Mouse (Mus musculus): ENCODE results near the gene Tmem229b. TPM values are rescaled to one million over a fixed set of nuclear protein-coding genes. Genes with fewer than 3 reads are reported as not detected.
"Not testable (repeated sequence)": the region's sequence is repeated elsewhere in the genome, so short reads cannot be mapped to it uniquely, and the experiment has no call there.

The Tmem229b gene
- polyA plus RNA-seq, 1 experiment from 2014 or later = 4.7 TPM

DNA sequence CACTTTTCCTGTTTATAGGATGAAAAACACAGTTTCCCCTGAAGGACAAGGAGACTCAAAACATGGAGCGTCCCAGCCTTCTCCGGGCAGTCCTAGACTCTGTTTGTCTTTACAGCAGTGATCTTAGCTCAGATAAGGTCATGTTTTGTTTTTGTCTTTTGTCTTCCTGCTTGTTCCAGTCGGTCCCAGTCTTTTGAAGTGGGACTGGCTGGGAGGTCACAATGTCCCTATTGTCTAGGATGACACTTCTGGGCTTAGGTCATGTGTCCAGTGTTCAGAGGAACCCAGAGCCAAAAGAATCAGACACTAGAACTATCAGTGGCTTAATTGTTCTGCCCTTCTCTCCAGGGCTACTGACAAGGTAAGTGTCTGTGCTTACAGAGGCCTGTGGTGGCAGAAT is 27.9 kb upstream of the Tmem229b start:
- H3K9ac ChIP-seq (ENCODE audit: low read length) = no peak overlapping the region
- ATAC-seq (ENCODE audit: low FRiP score, low TSS enrichment) (no peak), DNase-seq (ENCODE audit: low spot score) (no peak)
- TF ChIP-seq CTCF (IDR thresholded peaks at IDR 0.05; ENCODE audit: low read depth) (no peak), EP300 (optimal IDR thresholded peaks at IDR 0.05) (no peak)
- no peak overlapping the region for H3K27ac ChIP-seq (replicated peaks)
- H3K27me3 ChIP-seq (ENCODE audit: control insufficient read depth, insufficient read depth, low read length) = no peaks in the 10 kb centered on the region
- H3K9me3 ChIP-seq (ENCODE audit: control insufficient read depth, low read length) = no peaks in the 10 kb centered on the region
- H3K4me3 ChIP-seq (ENCODE audit: low read depth, low read length) = no peak overlapping the region
- H3K36me3 ChIP-seq (ENCODE audit: control insufficient read depth, insufficient read depth, low read length) = no peaks in the 10 kb centered on the region
- WGBS = 44% methylated on average over 3 of the region's 3 CpGs
- no peak overlapping the region for H3K4me2 ChIP-seq (replicated peaks; ENCODE audit: low read depth)
- no peaks in the 10 kb centered on the region for H3K4me1 ChIP-seq (replicated peaks; ENCODE audit: control insufficient read depth, insufficient read depth)

DNA sequence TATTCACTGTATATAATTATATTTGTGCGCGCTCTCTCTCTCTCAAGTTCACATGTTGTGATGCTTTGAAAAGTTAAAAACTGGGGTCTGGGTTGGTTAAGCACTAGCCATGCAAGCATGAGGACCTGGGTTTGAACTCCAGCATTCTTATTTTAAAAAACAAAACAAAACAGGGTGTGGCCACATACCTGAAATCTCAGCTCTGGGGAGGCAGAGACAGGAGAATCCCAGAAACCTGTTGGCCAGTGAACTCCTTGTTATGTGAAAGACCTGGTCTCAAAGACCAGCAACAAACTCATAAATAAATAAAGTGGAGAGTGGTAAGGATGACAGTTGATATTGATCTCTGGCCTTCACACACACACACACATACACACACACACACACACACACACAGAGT is 26.9 kb upstream of the Tmem229b start:
- no peak for DNase-seq (ENCODE audit: low spot score)
- H3K27me3 ChIP-seq (ENCODE audit: control insufficient read depth, insufficient read depth, low read length) = no peaks in the 10 kb centered on the region
- H3K4me2 ChIP-seq (replicated peaks; ENCODE audit: low read depth) = no peak overlapping the region
- no peak overlapping the region for H3K27ac ChIP-seq (replicated peaks)
- no peaks in the 10 kb centered on the region for H3K9me3 ChIP-seq (ENCODE audit: control insufficient read depth, low read length)
- H3K4me3 ChIP-seq (ENCODE audit: low read depth, low read length) = no peak overlapping the region
- no peaks in the 10 kb centered on the region for H3K4me1 ChIP-seq (replicated peaks; ENCODE audit: control insufficient read depth, insufficient read depth)
- no peak for TF ChIP-seq CTCF (IDR thresholded peaks at IDR 0.05; ENCODE audit: low read depth)
- TF ChIP-seq EP300 (optimal IDR thresholded peaks at IDR 0.05) = no peak
- no peaks in the 10 kb centered on the region for H3K36me3 ChIP-seq (ENCODE audit: control insufficient read depth, insufficient read depth, low read length)
- H3K9ac ChIP-seq (ENCODE audit: low read length) = no peak overlapping the region
- ATAC-seq (ENCODE audit: low FRiP score, low TSS enrichment) = no peak
- WGBS = 96% methylated on average over 2 of the region's 2 CpGs

DNA sequence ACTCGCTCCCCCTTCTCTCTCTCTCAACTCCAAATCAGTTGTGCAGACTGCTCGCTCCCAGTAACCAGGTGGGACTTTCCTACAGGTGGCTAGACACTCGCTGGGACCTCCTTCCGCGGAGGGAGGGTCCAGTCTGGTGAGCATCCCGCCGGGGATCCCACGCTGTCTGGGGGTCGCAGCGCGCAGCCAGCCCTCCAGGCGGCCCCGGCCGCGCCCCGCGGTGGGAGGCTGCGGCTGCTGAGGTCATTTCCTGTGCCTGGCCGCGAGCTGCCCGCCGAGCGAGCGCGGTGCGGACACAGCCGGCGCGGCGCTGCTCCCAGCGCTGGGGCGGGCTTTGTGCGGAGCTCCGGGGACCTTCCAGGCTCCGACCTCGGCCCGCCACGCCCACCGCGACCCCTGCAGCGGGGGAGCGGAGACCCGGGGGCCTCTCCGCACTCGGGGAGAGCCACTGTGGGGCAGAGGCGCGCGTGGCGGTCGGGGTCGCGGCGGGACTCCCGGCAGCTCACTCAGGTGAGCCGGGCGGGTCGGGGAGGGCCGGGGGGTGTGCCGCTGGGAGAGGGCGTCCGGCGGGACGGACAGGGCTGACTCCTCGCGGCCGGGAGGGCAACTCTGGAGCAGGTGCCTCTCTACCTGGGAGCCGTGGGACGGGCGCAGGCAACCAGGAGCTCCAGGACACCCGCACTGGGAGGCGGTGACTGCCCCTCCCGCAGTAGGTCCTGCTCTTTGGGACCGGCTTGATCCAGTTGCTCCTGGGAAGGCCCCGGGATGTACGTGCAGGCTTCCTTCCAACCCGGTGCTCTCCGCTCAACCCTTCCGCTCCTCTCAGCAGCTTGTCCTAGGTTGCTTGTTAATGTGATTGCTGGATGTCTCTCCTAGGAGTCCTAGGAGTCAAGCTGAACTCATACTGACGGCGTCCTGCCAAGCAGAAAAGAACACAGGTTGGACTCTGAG is 21.8 kb upstream of the Tmem229b start, which contains the start of gene Plekhh1:
Gene Plekhh1 (plus strand): TSS at position 253 of the 951 bp plus-strand sequence.
- H3K4me1 ChIP-seq (replicated peaks; ENCODE audit: control insufficient read depth, insufficient read depth) = no peaks in the 10 kb centered on the region
- H3K4me2 ChIP-seq (replicated peaks; ENCODE audit: low read depth) = peak within 1 kb of the TSS; percentile 98
- H3K9ac ChIP-seq (ENCODE audit: low read length) = peak within 1 kb of the TSS; percentile 85
- TF ChIP-seq EP300 (optimal IDR thresholded peaks at IDR 0.05) = no peak
- 0 out of 2 replicates have a peak, but pooled peaks have one; percentile 1 for TF ChIP-seq CTCF (IDR thresholded peaks at IDR 0.05; ENCODE audit: low read depth)
- peak within 1 kb of the TSS; percentile 74 for H3K4me3 ChIP-seq (ENCODE audit: low read depth, low read length)
- H3K27ac ChIP-seq (replicated peaks) = peak within 1 kb of the TSS; percentile 90
- no peaks in the 10 kb centered on the region for H3K9me3 ChIP-seq (ENCODE audit: control insufficient read depth, low read length)
- no peaks in the 10 kb centered on the region for H3K36me3 ChIP-seq (ENCODE audit: control insufficient read depth, insufficient read depth, low read length)
- ATAC-seq (ENCODE audit: low FRiP score, low TSS enrichment) = peak; percentile 90
- WGBS = under 1% methylated on average over 57 of the region's 80 CpGs
- peak; percentile 80 for DNase-seq (ENCODE audit: low spot score)
- H3K27me3 ChIP-seq (ENCODE audit: control insufficient read depth, insufficient read depth, low read length) = no peaks in the 10 kb centered on the region

DNA sequence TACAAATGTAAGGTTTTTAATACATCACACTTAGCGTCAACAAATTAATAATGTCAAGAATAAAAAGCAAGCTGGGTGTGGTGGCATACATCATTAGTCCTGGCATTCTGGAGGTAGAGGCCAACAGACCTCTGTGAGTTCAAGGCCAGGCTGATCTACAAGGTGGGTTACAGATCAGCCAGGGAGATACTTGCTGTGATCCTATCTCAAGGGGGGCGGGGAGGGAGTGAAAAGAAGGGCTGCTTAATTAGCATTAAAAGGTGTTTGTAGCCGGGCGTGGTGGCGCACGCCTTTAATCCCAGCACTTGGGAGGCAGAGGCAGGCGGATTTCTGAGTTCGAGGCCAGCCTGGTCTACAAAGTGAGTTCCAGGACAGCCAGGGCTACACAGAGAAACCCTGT is 20.1 kb upstream of the Tmem229b start:
- not testable (repeated sequence) for H3K36me3 ChIP-seq (ENCODE audit: control insufficient read depth, insufficient read depth, low read length); H3K27me3 ChIP-seq (ENCODE audit: control insufficient read depth, insufficient read depth, low read length); H3K4me3 ChIP-seq (ENCODE audit: low read depth, low read length); H3K9me3 ChIP-seq (ENCODE audit: control insufficient read depth, low read length); ATAC-seq (ENCODE audit: low FRiP score, low TSS enrichment); H3K27ac ChIP-seq (replicated peaks); H3K9ac ChIP-seq (ENCODE audit: low read length); DNase-seq (ENCODE audit: low spot score); H3K4me2 ChIP-seq (replicated peaks; ENCODE audit: low read depth); H3K4me1 ChIP-seq (replicated peaks; ENCODE audit: control insufficient read depth, insufficient read depth)
- WGBS = 93% methylated on average over 8 of the region's 8 CpGs

DNA sequence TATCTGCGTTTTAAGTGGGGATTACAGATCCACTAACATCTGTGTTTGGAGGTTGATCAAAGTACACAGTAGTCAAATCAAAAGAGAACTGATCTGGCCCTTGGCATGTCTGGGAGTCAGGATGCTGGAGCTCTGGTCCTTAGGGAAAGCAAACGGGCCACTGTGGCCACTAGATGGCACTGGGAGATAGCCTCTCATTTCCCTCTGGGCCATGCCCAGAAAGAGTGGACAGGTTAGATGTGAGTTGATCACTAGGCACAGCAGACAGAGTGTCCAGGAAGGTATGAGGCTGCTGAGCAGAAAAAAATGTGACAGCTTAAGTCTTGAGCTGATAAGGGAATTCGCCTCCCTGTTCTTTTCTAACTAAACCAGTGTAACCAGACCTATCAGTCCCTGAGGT is 15.5 kb upstream of the Tmem229b start:
- Histone ChIP-seq H3K36me3 (ENCODE audit: control insufficient read depth, insufficient read depth, low read length) (no peaks in the 10 kb centered on the region), H3K9ac (ENCODE audit: low read length) (no peak overlapping the region), H3K9me3 (ENCODE audit: control insufficient read depth, low read length) (no peaks in the 10 kb centered on the region), H3K27me3 (ENCODE audit: control insufficient read depth, insufficient read depth, low read length) (no peaks in the 10 kb centered on the region), H3K27ac (replicated peaks) (no peak overlapping the region), H3K4me3 (ENCODE audit: low read depth, low read length) (no peak overlapping the region), H3K4me2 (replicated peaks; ENCODE audit: low read depth) (no peak overlapping the region), H3K4me1 (replicated peaks; ENCODE audit: control insufficient read depth, insufficient read depth) (no peaks in the 10 kb centered on the region)
- TF ChIP-seq CTCF (IDR thresholded peaks at IDR 0.05; ENCODE audit: low read depth) (peak; percentile 87), EP300 (optimal IDR thresholded peaks at IDR 0.05) (no peak)
- WGBS = 17% methylated on average over 3 of the region's 3 CpGs
- DNase-seq (ENCODE audit: low spot score) = peak; percentile 76
- ATAC-seq (ENCODE audit: low FRiP score, low TSS enrichment) = peak; percentile 86

DNA sequence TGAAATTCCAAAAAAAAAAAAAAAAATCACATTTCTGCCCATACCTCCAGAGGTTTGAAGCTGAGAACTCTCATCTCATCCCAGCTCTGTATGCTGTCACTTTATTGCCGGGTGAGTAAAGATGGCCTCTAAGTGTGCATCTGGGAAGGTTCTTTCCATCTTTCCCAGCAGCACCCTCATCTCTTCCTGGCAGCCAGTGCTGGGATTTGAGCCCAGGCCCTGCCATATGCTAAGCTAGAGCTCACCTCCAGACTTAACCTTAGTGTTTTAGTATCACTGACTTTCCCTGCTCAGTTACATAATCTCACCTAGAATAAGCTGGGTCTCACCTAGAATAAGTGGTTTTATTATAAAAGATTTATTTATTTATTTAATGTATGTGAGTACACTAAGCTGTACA is 14.5 kb upstream of the Tmem229b start:
- no peak overlapping the region for H3K9ac ChIP-seq (ENCODE audit: low read length)
- no peaks in the 10 kb centered on the region for H3K9me3 ChIP-seq (ENCODE audit: control insufficient read depth, low read length)
- no peak overlapping the region for H3K4me2 ChIP-seq (replicated peaks; ENCODE audit: low read depth)
- no peaks in the 10 kb centered on the region for H3K27me3 ChIP-seq (ENCODE audit: control insufficient read depth, insufficient read depth, low read length)
- no peak overlapping the region for H3K27ac ChIP-seq (replicated peaks)
- no peak overlapping the region for H3K4me3 ChIP-seq (ENCODE audit: low read depth, low read length)
- TF ChIP-seq CTCF (IDR thresholded peaks at IDR 0.05; ENCODE audit: low read depth) = no peak
- TF ChIP-seq EP300 (optimal IDR thresholded peaks at IDR 0.05) = no peak
- DNase-seq (ENCODE audit: low spot score) (no peak), ATAC-seq (ENCODE audit: low FRiP score, low TSS enrichment) (no peak)
- 77% methylated on average over 1 of the region's 1 CpGs for WGBS
- no peaks in the 10 kb centered on the region for H3K36me3 ChIP-seq (ENCODE audit: control insufficient read depth, insufficient read depth, low read length)
- H3K4me1 ChIP-seq (replicated peaks; ENCODE audit: control insufficient read depth, insufficient read depth) = no peaks in the 10 kb centered on the region

Data from stomach, postnatal 0 days (tissue).